Mouse (Mus musculus) erythroblast, embryonic 14.5 days (primary cell): ENCODE data around the gene Ptpn3.

Source experiments
- GATA1 ChIP-seq: IDR thresholded peaks from 2 replicates; pipeline ENCODE4 v1.6.1; 2012; ENCODE audit warnings: low read length, inconsistent platforms, mixed read lengths
- TAL1 ChIP-seq: IDR thresholded peaks from 3 replicates; pipeline ENCODE4 v1.6.1; 2012; ENCODE audit warnings: low read length, inconsistent platforms, mixed read lengths

DNA sequence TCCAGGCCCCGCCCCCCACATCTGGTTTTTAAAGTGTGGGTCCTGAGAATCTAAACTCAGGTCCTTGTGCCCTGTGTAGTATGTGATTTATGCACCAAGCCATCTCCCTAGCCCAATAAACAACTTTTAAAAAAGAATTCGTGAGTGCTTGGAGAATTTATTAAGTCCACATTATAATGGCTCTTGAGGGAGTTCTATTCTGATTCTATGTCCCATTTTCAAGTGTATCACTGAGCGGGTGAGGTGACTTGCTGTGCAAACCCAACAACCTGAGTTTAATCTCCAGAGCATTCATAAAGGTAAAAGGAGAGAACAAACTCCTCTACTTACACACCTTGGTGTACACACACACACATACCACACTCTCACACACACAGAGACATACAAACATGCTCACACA lies 133.0 kb downstream of the Ptpn3 start:
- no peak for TF ChIP-seq GATA1
- TF ChIP-seq TAL1 = no peak
